Mouse (Mus musculus) brain, embryonic 14.5 days (tissue): ENCODE data around the gene Elf5.

ENCODE experiments used
- CTCF ChIP-seq: fragments of 200-500 bp; IDR thresholded peaks from 2 replicates; pipeline ENCODE4 v1.5.1; 2012; ENCODE audit warnings: inconsistent platforms, mild to moderate bottlenecking, moderate library complexity, borderline replicate concordance; ENCODE audit not compliant: insufficient read depth, insufficient read length; ENCODE audit errors: extremely low read depth
- POLR2A ChIP-seq: fragments of 200-500 bp; IDR thresholded peaks from 2 replicates; pipeline ENCODE4 v1.6.1; 2012; ENCODE audit warnings: mild to moderate bottlenecking, inconsistent platforms, borderline replicate concordance; ENCODE audit not compliant: poor library complexity, insufficient read depth, insufficient read length, severe bottlenecking; ENCODE audit errors: extremely low read depth

DNA sequence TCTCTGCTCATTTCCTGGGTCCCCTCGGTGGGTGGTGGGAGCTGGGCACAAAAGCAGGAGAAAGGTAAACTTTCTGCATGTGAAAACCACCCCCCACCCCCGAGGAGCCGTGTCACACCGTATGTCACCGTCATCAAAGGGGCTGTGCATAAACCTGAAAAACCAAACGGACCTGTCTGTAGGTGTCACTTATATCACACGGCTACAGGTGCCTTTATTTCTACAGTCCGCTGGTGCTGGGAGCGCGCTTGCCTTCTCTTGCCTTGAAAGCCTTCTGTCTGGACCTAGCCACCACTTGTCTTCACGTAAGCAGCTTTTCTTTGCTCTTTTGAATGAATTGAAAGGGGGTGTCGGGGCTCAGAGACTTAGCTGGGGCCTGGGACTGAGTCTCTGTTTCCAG, 12.4 kb downstream of the Elf5 start:
- TF ChIP-seq POLR2A (no peak), CTCF (no peak)
